Mouse (Mus musculus): ENCODE measurements around the gene Tub.

The Tub gene

DNA sequence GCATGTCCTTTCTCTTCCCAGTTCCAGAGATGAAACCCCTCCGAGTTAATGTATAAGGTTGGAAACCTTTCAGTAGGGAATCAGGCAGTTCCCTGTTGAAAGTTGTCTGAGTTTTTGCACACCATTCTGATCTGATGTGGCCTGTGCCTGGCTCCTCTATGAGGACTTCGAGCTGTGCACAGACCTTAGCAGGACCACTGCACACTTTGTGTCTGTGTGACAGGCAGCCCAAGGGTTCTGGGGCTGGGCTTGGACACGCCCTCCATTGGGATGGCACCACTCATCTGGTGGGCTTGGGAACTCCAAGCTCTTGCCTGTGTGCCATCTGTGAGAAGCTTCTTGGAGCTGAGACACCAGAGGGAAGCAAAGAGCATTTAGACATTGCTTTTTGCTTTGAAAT, 81.2 kb downstream of the Tub start:
- DNase-seq, result no peak

DNA sequence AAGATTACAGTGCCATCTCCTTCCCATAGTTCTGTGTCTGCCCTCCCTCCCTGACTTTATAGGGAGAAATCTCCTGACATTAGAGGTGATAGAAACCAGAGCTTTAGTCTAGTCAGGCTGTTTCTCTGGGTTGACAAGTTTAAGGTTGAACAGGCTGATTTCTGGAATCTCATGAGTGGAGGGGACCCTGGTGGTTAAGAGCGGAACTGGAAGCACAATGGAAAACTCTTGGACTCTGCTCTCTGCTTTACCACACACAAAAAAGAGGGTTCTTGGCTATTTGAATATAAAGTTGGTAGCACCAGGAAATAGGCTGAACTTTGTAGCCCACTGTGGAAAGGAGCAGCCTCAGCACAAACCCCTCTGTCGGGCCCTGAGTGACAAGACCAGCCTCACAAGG, 81.9 kb downstream of the Tub start:
- DNase-seq, result no peak

DNA sequence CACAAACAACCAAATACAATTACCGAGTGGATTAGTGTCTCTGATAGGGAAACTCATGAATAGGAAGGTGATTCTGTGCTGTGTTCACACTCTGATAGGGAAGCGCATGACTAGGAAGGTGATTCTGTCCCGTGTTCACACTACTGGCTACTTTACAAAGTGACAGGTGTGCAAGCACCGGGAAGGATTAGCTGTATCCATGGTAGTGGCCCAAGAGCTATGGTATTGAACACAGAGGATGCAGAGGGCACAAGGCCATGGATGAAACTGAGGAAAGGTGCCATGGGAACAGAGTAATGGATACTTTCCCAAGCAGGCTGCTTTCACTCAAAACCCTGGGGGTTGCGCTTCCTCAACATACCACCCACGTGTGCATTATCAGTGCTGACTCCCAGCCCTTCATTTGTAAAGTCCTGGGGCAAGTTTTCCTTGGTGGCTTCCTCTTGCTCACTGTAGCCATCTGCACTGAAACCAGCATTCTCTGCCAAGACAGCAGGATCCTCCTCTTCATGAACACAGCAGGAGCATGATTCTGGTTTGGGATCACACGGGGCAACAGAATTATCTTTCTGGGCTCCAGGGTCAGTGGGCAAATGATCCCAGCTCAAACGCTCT, 88.1 kb downstream of the Tub start:
- DNase-seq, result no peak

DNA sequence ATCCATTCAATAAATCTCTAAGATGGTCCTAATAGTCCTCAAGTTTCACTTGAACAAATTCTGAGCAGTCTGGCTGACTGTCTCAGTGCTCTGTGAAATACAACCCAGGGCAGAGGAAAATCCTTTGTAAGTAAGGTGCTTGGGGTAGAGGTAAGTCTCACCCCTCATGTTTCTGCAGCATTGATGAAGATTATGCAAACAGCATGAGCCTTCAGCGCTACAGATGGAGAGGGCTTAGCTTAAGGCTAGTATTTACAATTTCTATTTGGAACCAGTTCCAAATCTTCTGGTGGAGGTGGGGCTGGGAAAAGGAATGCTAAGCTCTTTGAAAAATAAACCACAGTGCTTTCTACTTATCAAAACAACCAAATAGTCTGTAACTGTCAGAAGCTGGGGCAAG, 88.8 kb downstream of the Tub start:
- DNase-seq, result no peak

DNA sequence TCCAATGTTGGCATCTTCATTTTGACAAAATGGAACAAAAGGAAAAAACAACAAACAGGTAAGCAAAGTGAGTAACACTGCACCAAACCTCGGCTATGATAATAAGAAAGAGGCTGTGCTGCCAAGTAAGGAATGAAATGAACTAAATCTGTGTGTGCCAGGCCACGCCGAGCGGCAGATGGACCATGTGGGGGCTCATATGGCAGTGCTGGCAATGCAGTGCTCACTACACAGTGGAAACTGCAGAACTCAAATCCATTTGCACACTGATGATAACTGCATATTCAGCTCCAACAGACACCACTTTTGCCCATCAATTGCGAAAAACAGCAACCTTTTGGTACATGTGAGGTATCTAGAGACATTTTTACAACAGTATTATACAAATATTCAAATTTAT, 89.3 kb downstream of the Tub start:
- DNase-seq, result no peak

DNA sequence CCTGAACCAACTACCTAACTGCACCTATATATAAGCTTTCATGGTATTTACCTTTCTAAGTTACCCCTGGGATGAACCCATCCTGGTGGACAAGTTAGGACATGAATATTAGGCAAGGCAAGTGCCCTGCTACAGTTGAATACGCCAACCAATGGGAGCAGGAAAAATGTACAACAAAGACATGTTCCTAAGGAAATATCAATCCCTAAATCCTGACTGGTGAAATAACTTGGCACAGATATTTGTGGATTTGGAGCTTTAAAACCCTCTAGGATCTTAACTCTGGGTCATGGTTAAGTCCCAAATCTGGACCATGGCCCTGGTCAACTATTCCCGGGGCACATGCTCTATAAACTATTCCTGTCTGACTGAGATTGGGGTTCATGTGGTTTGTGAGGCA, 95.7 kb downstream of the Tub start:
- DNase-seq, result no peak

DNA sequence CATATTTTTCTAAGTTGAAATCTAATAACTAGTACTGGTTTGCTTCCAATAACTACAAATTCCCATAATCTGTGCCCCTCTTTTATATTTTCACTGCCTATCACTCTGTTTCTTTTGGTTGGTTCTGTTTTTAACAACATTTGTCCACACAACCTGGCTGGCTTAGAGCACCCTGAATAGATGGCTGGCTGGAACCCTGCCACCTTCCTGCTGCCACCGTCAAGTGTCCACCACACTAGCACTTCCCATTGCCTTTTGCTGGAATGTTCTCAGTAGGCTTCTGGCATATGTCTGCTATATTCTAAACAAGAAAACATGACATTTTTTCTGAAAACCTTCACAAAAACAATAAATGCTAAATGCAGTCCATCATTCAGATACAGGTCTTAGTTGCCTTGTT, 100.7 kb downstream of the Tub start:
- DNase-seq, result no peak

DNA sequence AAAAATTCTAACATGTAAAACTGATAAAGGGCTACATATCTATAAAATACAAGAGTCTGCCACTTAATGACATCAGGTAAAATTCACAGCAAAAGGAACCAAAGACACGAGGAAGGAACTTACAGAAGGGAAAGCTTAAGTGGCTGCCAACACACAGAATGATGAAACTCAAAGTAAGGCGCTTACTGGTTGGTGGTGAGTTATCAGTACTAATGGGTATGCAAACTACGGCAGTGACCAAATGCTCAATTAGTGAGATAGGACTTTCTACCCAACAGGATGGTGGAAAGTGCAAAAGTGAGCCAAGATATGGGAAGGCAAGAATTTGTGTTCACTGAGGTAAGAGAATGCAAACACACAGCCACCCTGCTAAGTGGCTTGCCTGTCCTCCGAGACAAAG, 109.4 kb downstream of the Tub start:
- DNase-seq, result no peak

DNA sequence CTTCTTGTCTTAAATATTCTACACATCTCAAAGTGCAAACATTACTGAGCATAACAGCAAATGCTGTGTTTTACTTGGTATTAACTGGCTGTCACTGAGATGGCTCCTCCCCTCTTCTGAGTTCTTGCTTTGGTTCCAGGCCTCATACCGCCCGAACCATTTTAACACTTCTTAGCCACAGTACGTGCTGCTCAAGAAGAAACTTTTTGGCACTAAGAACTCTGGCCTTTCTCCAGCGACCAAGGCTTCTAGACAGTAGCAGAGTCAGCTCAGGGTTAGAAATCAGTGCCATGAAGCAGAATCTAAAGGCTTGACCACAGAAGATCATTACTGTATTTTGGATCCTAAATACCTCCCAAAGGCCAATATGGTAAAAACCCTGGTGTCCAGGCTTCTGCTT, 119.5 kb downstream of the Tub start:
- DNase-seq, result no peak

DNA sequence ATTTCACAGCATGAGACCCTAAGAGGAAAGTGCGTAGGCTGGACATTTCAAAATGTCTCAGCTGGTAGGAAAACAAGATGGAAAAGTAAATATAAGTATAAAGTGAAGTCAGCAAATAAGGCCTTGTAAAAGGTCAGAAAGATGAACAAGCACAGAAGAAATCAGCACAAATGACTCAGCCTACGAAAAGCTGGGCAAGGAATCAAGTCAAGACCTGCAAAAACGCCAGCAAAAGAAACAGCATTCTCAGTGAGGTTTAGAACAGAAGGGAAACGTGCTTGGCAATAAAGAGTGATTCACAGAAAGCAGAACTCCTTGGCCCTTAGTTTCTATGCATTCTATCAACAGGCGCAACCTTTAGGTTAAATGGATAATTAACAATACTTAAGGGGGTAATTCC, 122.2 kb downstream of the Tub start:
- no peak for DNase-seq

DNA sequence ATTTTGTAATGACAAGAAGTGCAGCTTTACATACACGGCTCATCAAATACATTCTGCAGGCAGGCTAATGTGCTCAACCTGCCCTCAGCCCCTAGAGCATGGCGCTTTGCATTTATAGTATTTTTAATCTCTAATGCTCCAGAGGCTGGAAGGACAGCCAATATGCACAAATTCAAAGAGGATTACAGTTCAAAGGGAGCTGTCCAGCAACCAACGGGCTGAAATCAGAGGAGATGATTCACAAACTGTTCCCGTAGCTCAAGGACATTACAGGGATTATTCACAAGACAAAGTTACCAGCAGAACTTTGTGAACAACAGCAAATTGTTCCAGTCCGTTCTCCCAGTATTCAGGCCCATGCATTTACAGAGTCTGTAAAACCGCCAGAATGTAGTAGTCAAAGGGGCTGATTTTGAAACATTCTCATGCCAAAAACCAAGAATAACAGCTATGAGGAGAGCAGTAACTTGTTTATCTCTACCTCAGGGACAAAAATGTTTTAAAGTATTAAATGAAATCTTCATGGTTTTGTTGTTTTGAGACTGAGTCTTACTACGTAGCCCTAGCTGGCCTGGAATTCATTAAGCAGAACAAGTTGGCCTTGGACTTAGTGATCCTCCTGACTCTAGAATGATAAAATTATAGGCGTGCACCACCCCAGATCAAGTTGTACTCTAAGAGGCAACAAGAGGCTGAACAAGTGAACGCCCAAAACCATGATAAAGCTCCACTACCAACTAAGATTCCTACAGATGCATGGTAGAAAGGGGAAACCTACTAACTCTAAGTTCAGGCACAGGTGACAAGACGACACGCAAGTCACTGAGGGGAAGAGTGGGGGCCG, 132.4 kb downstream of the Tub start:
- peak; percentile 77 to 78 for DNase-seq

DNA sequence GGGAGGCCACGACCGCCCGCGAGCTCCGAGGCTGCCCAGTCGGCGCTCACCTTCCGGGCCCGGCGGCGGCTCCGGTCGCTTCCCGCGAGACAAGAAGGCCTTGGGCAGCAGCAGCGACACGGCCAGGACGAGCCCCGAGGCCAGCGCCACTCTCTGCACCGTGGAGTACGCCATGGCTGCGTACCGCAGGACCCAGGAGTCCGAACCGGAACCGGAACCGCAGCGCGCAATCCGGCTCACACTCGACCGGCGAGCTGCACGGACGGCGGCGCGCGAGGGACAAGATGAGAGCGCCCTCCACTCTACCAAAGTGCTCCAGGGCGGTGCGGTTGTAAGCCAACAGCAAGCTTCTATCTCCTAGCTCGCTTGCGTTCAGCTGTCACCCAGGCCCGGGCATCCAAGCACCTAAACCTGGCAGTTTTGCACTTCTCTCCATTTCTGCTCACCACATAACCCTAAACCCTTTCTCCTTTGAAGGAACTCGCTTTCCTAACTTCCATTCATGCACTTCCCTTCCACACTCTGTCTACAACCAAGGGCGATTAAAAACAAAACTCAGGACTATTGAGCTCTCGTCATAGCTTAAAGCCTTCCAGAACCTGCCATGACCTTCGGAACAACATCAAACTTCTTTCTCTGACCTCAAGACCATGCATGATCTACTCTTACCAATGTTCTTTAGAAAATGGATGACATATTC, 133.1 kb downstream of the Tub start, which contains the start of gene Ric3:
Ric3 (minus strand) TSS at position 219 of the 700 bp plus-strand sequence.
- DNase-seq, result peak; percentile 27 to 35

DNA sequence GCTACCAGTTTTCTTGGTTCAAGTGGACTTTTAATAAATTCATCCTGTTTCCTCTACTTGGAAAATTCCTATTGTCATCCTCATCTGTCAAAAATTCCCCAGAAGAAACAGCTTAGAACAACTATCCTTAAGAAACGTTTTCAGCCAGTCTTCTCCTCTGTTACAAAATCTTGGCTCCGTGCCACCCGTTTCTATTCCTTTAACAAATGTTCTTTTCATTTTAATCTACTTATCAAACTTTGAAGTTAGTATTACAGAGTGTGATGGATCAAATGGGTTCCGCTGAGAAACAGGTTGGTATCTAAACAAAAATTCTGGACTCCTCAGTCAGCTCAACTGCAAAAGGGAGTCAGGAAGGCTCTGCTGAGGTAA, 133.7 kb downstream of the Tub start:
- DNase-seq, result no peak

Data from kidney, postnatal 4 days (tissue).